Mouse (Mus musculus) embryonic facial prominence, embryonic 10.5 days (tissue): ENCODE measurements around the gene Tcp1. TPM values are rescaled to one million over a fixed set of nuclear protein-coding genes. Genes with fewer than 3 reads are reported as not detected.
"Not testable (repeated sequence)": the region's sequence is repeated elsewhere in the genome, so short reads cannot be mapped to it uniquely, and the experiment has no call there.

ENCODE experiments used
- DNase-seq: peaks from one replicate; pipeline ENCODE4 v3.0.0-alpha.2; 2017; ENCODE audit warnings: low spot score
- H3K27ac ChIP-seq: fragments of 300-500 bp; sonication (generic); replicated peaks from 2 replicates; pipeline ENCODE4 v1.5.1; 2016; ENCODE audit warnings: mild to moderate bottlenecking
- H3K27me3 ChIP-seq: fragments of 300-500 bp; sonication (generic); replicated peaks from 2 replicates; pipeline ENCODE4 v1.6.1; 2016; ENCODE audit warnings: low read depth, mild to moderate bottlenecking; ENCODE audit not compliant: poor library complexity, severe bottlenecking
- H3K36me3 ChIP-seq: fragments of 300-500 bp; sonication (generic); replicated peaks from 2 replicates; pipeline ENCODE4 v1.6.1; 2016; ENCODE audit warnings: mild to moderate bottlenecking, moderate library complexity
- H3K4me1 ChIP-seq: fragments of 300-500 bp; sonication (generic); 2 replicates; pipeline ENCODE4 v1.6.1; 2016
- H3K4me3 ChIP-seq: fragments of 300-500 bp; sonication (generic); 2 replicates; pipeline ENCODE4 v1.5.1; 2016; ENCODE audit warnings: mild to moderate bottlenecking, moderate library complexity
- H3K9me3 ChIP-seq: fragments of 300-500 bp; sonication (generic); 2 replicates; pipeline ENCODE4 v1.6.1; 2016; ENCODE audit warnings: mild to moderate bottlenecking
- WGBS: fragments of 180-500 bp; shearing (Covaris S2); methylation state at CpG from one replicate; pipeline ENCODE4 v1.1.7; 2016; 5-methylcytosine and 5-hydroxymethylcytosine counted together
- polyA plus RNA-seq: library from polyadenylated mRNA; unstranded; fragments of >200 nt; fragmentation: Nextera tagmentation; extraction: Ambion mirVana; gene quantifications from 2 replicates; pipeline ENCODE4 v1.2.1, GENCODE M21; 2016

The Tcp1 gene
- polyA plus RNA-seq, 1 experiment from 2014 or later: 551 TPM

GRCm38 (mm10) chr17:12921073-12921472, 5.6 kb downstream of the Tcp1 start:
- no peak for DNase-seq
- H3K4me1 ChIP-seq: peaks cover 10% of the 10 kb centered on the region; the same call in 1 of the 2 replicates
- H3K36me3 ChIP-seq: peaks cover 84% of the 10 kb centered on the region
- H3K4me3 ChIP-seq: no peak overlapping the region
- 91% methylated on average over 1 of the region's 1 CpGs for WGBS
- no peaks in the 10 kb centered on the region for H3K27me3 ChIP-seq
- H3K9me3 ChIP-seq: no peaks in the 10 kb centered on the region
- no peak overlapping the region for H3K27ac ChIP-seq

DNA sequence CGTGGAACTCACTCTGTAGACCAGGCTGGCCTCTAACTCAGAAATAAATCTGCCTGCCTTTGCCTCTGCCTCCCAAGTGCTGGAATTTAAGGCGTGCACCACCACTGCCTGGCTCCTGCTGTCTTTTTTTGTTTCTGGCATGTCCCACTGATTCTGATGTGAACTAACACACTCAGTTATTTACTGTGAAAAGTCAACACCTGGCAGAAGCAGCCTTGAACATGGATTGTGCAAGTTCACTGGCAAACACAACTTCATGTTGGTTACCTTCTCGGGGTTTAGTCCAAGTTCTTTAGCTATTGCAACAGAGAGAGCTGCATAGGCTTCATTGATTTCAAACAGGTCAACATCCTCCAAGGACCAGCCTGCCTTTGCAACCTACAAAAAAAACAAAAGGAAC, 9.5 kb downstream of the Tcp1 start:
- Histone ChIP-seq H3K9me3 (no peaks in the 10 kb centered on the region), H3K4me3 (no peak overlapping the region), H3K36me3 (peaks cover 80% of the 10 kb centered on the region), H3K4me1 (no peaks in the 10 kb centered on the region), H3K27me3 (no peaks in the 10 kb centered on the region), H3K27ac (no peak overlapping the region)
- WGBS: 89% methylated on average over 3 of the region's 3 CpGs
- no peak for DNase-seq

- H3K27me3 ChIP-seq: no peaks in the 10 kb centered on the region
- no peak overlapping the region for H3K27ac ChIP-seq
- WGBS: 88% methylated on average over 8 of the region's 8 CpGs
- no peaks in the 10 kb centered on the region for H3K9me3 ChIP-seq
- H3K4me3 ChIP-seq: no peak overlapping the region
- no peak for DNase-seq
- H3K4me1 ChIP-seq: no peaks in the 10 kb centered on the region
- H3K36me3 ChIP-seq: peaks cover 73% of the 10 kb centered on the region
These were observed 10.2 kb downstream of the Tcp1 start for GRCm38 (mm10) chr17:12925703-12926180.

DNA sequence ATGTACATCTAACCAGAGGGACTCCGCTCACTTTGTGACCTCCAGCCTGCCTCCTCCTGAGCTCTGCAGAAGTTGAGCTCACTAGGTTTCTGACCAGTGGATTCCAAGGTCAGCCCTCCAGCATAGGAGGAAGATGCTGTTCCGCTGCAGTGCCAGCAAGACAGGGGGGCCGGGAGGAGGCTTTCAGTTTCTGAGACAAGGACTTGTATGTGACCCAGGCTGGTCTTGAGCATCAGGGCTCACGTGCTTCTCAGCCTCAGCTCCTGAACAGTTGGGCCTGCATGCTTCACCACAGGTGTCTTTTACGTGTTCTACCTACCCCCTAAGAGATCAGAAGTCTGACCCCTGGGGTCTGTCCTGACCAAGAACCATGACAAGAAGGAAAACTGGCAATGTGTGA, 16.1 kb downstream of the Tcp1 start:
- not testable (repeated sequence) for H3K27ac ChIP-seq, H3K4me3 ChIP-seq, H3K4me1 ChIP-seq, H3K27me3 ChIP-seq, H3K9me3 ChIP-seq, DNase-seq
- peaks cover 18% of the 10 kb centered on the region for H3K36me3 ChIP-seq
- 87% methylated on average over 5 of the region's 5 CpGs for WGBS

DNA sequence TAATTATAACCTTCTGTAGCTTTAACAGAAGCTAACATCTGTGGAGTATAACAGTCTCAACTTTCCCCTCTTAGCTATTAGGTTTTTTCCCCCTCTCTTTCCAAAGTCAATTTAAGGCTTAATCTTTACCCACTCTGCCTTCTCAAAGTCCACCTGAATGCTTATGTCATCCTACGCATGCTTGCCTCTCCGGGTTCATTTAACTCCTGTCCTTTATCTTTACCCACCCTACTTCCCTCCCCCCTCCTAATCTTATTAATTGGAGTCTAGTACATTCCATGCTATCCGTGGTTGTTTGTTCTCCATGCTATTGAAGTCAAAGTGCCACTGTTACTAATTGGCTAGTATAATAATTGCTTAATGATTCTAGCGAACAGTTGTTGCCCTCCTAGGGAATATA, 20.2 kb downstream of the Tcp1 start:
- H3K36me3 ChIP-seq: peaks cover 3% of the 10 kb centered on the region
- WGBS: 61% methylated on average over 4 of the region's 4 CpGs
- peaks cover 9% of the 10 kb centered on the region for H3K4me1 ChIP-seq
- DNase-seq: no peak
- no peaks in the 10 kb centered on the region for H3K9me3 ChIP-seq
- no peak overlapping the region for H3K27ac ChIP-seq
- no peaks in the 10 kb centered on the region for H3K27me3 ChIP-seq
- no peak overlapping the region for H3K4me3 ChIP-seq

- Histone ChIP-seq H3K27me3 (no peaks in the 10 kb centered on the region), H3K9me3 (no peaks in the 10 kb centered on the region), H3K4me1 (peaks cover 11% of the 10 kb centered on the region), H3K27ac (no peak overlapping the region), H3K36me3 (peaks cover 7% of the 10 kb centered on the region), H3K4me3 (no peak overlapping the region)
- DNase-seq: no peak
- WGBS: 85% methylated on average over 2 of the region's 2 CpGs
These were observed 22.0 kb downstream of the Tcp1 start for GRCm38 (mm10) chr17:12937412-12937970.

DNA sequence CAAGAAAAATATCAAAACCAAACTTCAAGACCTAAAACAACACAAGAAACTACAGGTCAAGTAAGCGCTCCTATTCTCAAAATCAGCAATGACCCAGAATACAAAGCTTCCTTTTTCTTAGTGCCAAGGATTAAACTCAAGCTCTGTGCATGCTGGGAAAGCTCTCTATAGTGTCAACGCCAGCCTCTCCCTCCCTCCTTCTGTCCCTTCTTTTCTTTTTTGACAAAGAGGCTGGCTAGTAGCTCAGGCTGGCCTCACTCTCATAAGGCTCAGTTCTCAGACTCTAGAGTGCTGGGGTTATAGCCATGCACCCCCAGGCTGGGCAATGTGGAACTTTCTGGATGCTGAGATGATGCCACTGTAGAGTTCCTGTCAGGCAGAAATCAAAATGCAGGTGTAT, 22.6 kb downstream of the Tcp1 start:
- Histone ChIP-seq H3K9me3 (no peaks in the 10 kb centered on the region), H3K27ac (no peak overlapping the region), H3K36me3 (peaks cover 13% of the 10 kb centered on the region), H3K4me3 (no peak overlapping the region), H3K27me3 (no peaks in the 10 kb centered on the region), H3K4me1 (peaks cover 11% of the 10 kb centered on the region)
- WGBS: 52% methylated on average over 2 of the region's 2 CpGs
- DNase-seq: no peak

DNA sequence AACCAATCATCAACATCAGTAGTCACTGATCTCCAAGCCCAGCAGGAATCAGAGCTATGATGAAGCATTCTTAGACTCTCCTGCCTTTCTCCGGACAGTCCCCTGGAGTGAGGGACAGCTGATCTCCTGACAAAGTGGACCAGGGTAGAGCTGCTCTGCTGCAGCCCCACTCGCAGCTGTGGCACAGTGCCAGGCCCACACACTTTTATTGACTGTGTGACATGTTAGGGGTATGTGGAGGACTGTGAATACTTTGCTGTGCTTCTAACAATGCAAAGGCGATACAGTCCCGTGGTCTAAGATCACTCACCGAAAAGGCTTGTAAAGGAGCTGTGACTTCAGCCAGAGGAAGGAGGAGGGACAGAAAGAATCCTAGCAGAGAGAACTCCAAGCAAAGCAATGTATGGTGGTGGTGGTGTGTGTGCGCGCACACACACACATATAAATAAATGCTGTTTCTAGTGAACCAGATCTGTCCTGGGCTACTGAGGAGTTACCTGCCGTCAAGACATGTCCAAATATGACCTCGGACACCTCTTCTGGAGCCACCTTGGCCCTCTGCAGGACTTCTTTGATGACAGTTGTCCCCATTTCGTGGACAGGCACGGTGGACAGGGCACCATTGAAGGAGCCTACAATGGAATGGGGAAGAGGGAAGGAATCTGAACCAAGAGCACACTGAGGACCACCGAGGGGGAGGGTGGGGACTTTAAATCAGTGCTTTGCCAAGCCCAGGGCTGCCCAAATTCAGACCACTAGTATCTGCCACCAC, 24.1 kb downstream of the Tcp1 start:
- Histone ChIP-seq H3K4me3 (peak overlapping the region; percentile 48), H3K4me1 (peaks cover 11% of the 10 kb centered on the region), H3K36me3 (peaks cover 27% of the 10 kb centered on the region)
- not testable (repeated sequence) for H3K27ac ChIP-seq, H3K9me3 ChIP-seq, DNase-seq, H3K27me3 ChIP-seq
- 60% methylated on average over 3 of the region's 12 CpGs for WGBS

GRCm38 (mm10) chr17:12940151-12940805, 24.8 kb downstream of the Tcp1 start, which contains the start of gene Acat3:
Gene Acat3 (minus strand): TSS chr17:12940600.
- DNase-seq: peak; percentile 41
- Histone ChIP-seq H3K4me3 (peak within 1 kb of the TSS; percentile 48), H3K9me3 (no peaks in the 10 kb centered on the region), H3K4me1 (peaks cover 11% of the 10 kb centered on the region), H3K36me3 (peaks cover 34% of the 10 kb centered on the region), H3K27me3 (no peaks in the 10 kb centered on the region), H3K27ac (no peak within 1 kb of the TSS)
- WGBS: 16% methylated on average over 27 of the region's 27 CpGs

- Histone ChIP-seq H3K4me3 (no peak overlapping the region), H3K36me3 (peaks cover 48% of the 10 kb centered on the region), H3K9me3 (no peaks in the 10 kb centered on the region), H3K4me1 (peaks cover 11% of the 10 kb centered on the region), H3K27ac (no peak overlapping the region), H3K27me3 (no peaks in the 10 kb centered on the region)
- WGBS: 80% methylated on average over 8 of the region's 8 CpGs
- DNase-seq: no peak
These were observed 26.2 kb downstream of the Tcp1 start for GRCm38 (mm10) chr17:12941543-12942260.

- Histone ChIP-seq H3K27ac (no peak overlapping the region), H3K4me3 (no peak overlapping the region), H3K36me3 (peaks cover 55% of the 10 kb centered on the region), H3K4me1 (peaks cover 11% of the 10 kb centered on the region), H3K9me3 (no peaks in the 10 kb centered on the region), H3K27me3 (no peaks in the 10 kb centered on the region)
- no peak for DNase-seq
- WGBS: 91% methylated on average over 6 of the region's 6 CpGs
These were observed 27.1 kb downstream of the Tcp1 start for GRCm38 (mm10) chr17:12942459-12943162.

DNA sequence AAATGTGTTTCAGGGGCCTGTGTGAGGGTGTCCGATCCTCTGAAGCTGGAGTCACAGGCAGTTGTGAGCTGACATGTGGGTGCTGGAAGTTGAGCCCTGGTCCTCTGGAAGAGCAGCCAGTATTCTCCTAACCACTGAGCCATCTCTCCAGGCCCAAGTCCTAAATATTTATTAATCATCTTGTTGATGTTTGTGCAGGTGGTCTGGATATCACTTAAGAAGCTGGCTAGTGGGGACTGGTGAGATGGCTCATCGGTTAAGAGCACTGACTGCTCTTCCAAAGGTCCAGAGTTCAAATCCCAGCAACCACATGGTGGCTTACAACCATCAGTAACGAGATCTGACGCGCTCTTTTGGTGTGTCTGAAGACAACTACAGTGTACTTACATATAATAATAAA, 34.2 kb downstream of the Tcp1 start:
- DNase-seq: no peak
- H3K27ac ChIP-seq: no peak overlapping the region
- H3K27me3 ChIP-seq: no peaks in the 10 kb centered on the region
- H3K4me1 ChIP-seq: no peaks in the 10 kb centered on the region
- WGBS: 92% methylated on average over 5 of the region's 5 CpGs
- H3K9me3 ChIP-seq: no peaks in the 10 kb centered on the region
- no peak overlapping the region for H3K4me3 ChIP-seq
- H3K36me3 ChIP-seq: peaks cover 83% of the 10 kb centered on the region
